Mouse (Mus musculus) MEL (cell line): Measurements from ENCODE around the gene Drd1. TPM values are rescaled to one million over a fixed set of nuclear protein-coding genes. Genes with fewer than 3 reads are reported as not detected.

Experiments used
- DNase-seq: peaks from one replicate; pipeline ENCODE4 v3.0.0; 2011; ENCODE audit warnings: low read depth, low spot score
- H3K27ac ChIP-seq: 2 replicates; pipeline ENCODE4 v1.5.1; 2012; ENCODE audit warnings: low read depth, mild to moderate bottlenecking, control low read depth, low read length, moderate library complexity; ENCODE audit not compliant: control insufficient read depth
- H3K27me3 ChIP-seq, 2 experiments: fragments of 150-350 bp in 1 of 2; sonication (generic) in 1 of 2; 2 replicates each; pipeline ENCODE4 v1.6.1; 2012; ENCODE audit warnings: low read length in 2 of 2, mild to moderate bottlenecking in 2 of 2, improper control_type of control experiment in 1 of 2, moderate library complexity in 1 of 2; ENCODE audit not compliant: insufficient read depth in 2 of 2, control insufficient read depth in 1 of 2
- H3K36me3 ChIP-seq, 2 experiments: 2 replicates each; pipeline ENCODE4 v1.6.1; 2012 to 2014; ENCODE audit warnings: low read length in 2 of 2, improper control_type of control experiment in 1 of 2, inconsistent platforms in 1 of 2, mild to moderate bottlenecking in 1 of 2; ENCODE audit not compliant: insufficient read depth in 2 of 2, control insufficient read depth in 1 of 2
- H3K4me1 ChIP-seq, 2 experiments: fragments of 150-350 bp in 1 of 2; sonication (generic) in 1 of 2; 2 replicates each; pipeline ENCODE4 v1.6.1; 2012; ENCODE audit warnings: low read length in 2 of 2, improper control_type of control experiment in 1 of 2, mild to moderate bottlenecking in 1 of 2; ENCODE audit not compliant: insufficient read depth in 2 of 2, control insufficient read depth in 1 of 2
- H3K4me3 ChIP-seq, 2 experiments: fragments of 150-350 bp in 1 of 2; sonication (generic) in 1 of 2; 2 replicates each; pipeline ENCODE4 v1.5.1; 2012; ENCODE audit warnings: low read depth in 2 of 2, low read length in 2 of 2, mild to moderate bottlenecking in 2 of 2, moderate library complexity in 2 of 2, control low read depth in 1 of 2, improper control_type of control experiment in 1 of 2; ENCODE audit not compliant: control insufficient read depth in 1 of 2, insufficient read depth in 1 of 2
- H3K79me2 ChIP-seq: 2 replicates; pipeline ENCODE4 v1.6.1; 2012; ENCODE audit warnings: mild to moderate bottlenecking, low read length, moderate library complexity; ENCODE audit not compliant: control insufficient read depth, poor library complexity, insufficient read depth
- H3K9ac ChIP-seq: 2 replicates; pipeline ENCODE4 v1.6.1; 2012; ENCODE audit warnings: low read depth, mild to moderate bottlenecking, control low read depth, low read length, moderate library complexity; ENCODE audit not compliant: control insufficient read depth, poor library complexity, severe bottlenecking
- H3K9me3 ChIP-seq: fragments of 150-350 bp; sonication (generic); replicated peaks from 2 replicates; pipeline ENCODE4 v1.6.1; 2012; ENCODE audit warnings: mild to moderate bottlenecking, low read length, improper control_type of control experiment, moderate library complexity; ENCODE audit not compliant: insufficient read depth
- BHLHE40 ChIP-seq: IDR thresholded peaks from 2 replicates; pipeline ENCODE4 v1.6.1; 2012; ENCODE audit warnings: low read depth, mild to moderate bottlenecking, inconsistent platforms, low read length, improper control_type of control experiment, borderline replicate concordance
- CHD1 ChIP-seq: IDR thresholded peaks from 2 replicates; pipeline ENCODE4 v1.6.1; 2012; ENCODE audit warnings: low read depth, mild to moderate bottlenecking, inconsistent platforms, low read length, improper control_type of control experiment
- CTCF ChIP-seq, 3 experiments: IDR thresholded peaks in 2 of 3; conservative IDR thresholded peaks in 1 of 3; 2 replicates each; pipeline ENCODE4 v1.5.1; 2011 to 2012; ENCODE audit warnings: low read length in 3 of 3, low read depth in 2 of 3, mild to moderate bottlenecking in 2 of 3, improper control_type of control experiment in 1 of 3, inconsistent platforms in 1 of 3, mixed read lengths in 1 of 3, moderate library complexity in 1 of 3; ENCODE audit not compliant: control insufficient read depth in 1 of 3, insufficient read depth in 1 of 3, poor library complexity in 1 of 3, severe bottlenecking in 1 of 3
- E2F4 ChIP-seq: IDR thresholded peaks from 2 replicates; pipeline ENCODE4 v1.6.1; 2011; ENCODE audit warnings: low read depth, low read length, improper control_type of control experiment, borderline replicate concordance
- ELF1 ChIP-seq: IDR thresholded peaks from 2 replicates; pipeline ENCODE4 v1.6.1; 2014; ENCODE audit warnings: low read depth, mild to moderate bottlenecking, inconsistent platforms, low read length, improper control_type of control experiment, moderate library complexity
- ETS1 ChIP-seq: IDR thresholded peaks from 2 replicates; pipeline ENCODE4 v1.6.1; 2012; ENCODE audit warnings: low read depth, mild to moderate bottlenecking, inconsistent platforms, low read length, improper control_type of control experiment, moderate library complexity
- JUND ChIP-seq: IDR thresholded peaks from 2 replicates; pipeline ENCODE4 v1.6.1; 2011; ENCODE audit warnings: low read depth, mild to moderate bottlenecking, improper control_type of control experiment, low read length
- MAX ChIP-seq: IDR thresholded peaks from 2 replicates; pipeline ENCODE4 v1.6.1; 2011; ENCODE audit warnings: low read length, improper control_type of control experiment
- MAZ ChIP-seq: IDR thresholded peaks from 2 replicates; pipeline ENCODE4 v1.6.1; 2012; ENCODE audit warnings: low read depth, mild to moderate bottlenecking, inconsistent platforms, low read length, improper control_type of control experiment
- MEF2A ChIP-seq: IDR thresholded peaks from 2 replicates; pipeline ENCODE4 v1.6.1; 2014; ENCODE audit warnings: low read depth, mild to moderate bottlenecking, inconsistent platforms, low read length, improper control_type of control experiment; ENCODE audit not compliant: poor library complexity, insufficient replicate concordance, severe bottlenecking; ENCODE audit errors: extremely low read depth
- MYB ChIP-seq: IDR thresholded peaks from 2 replicates; pipeline ENCODE4 v1.6.1; 2011; ENCODE audit warnings: mild to moderate bottlenecking, low read depth, low read length, improper control_type of control experiment
- MYC ChIP-seq: IDR thresholded peaks from 2 replicates; pipeline ENCODE4 v1.6.1; 2011; ENCODE audit warnings: low read depth, mild to moderate bottlenecking, low read length, improper control_type of control experiment, moderate library complexity
- NELFE ChIP-seq: IDR thresholded peaks from 2 replicates; pipeline ENCODE4 v1.6.1; 2011; ENCODE audit warnings: low read depth, low read length, improper control_type of control experiment
- NRF1 ChIP-seq: IDR thresholded peaks from 2 replicates; pipeline ENCODE4 v1.6.1; 2014; ENCODE audit warnings: low read depth, mild to moderate bottlenecking, inconsistent platforms, low read length, improper control_type of control experiment, moderate library complexity; ENCODE audit not compliant: poor library complexity, insufficient read depth, severe bottlenecking
- POLR2A ChIP-seq, 2 experiments: IDR thresholded peaks; 2 replicates each; pipeline ENCODE4 v1.6.1; 2011 to 2012; ENCODE audit warnings: low read length in 2 of 2, mild to moderate bottlenecking in 2 of 2, control low read depth in 1 of 2, improper control_type of control experiment in 1 of 2, low read depth in 1 of 2, moderate library complexity in 1 of 2; ENCODE audit not compliant: control insufficient read depth in 1 of 2, insufficient read depth in 1 of 2, poor library complexity in 1 of 2
- POLR2AphosphoS2 ChIP-seq: IDR thresholded peaks from 2 replicates; pipeline ENCODE4 v1.6.1; 2011; ENCODE audit warnings: low read length, improper control_type of control experiment
- POLR2AphosphoS5 ChIP-seq: IDR thresholded peaks from 2 replicates; pipeline ENCODE4 v1.6.1; 2012; ENCODE audit warnings: low read depth, borderline replicate concordance, mild to moderate bottlenecking, inconsistent platforms, low read length, moderate library complexity, mixed read lengths
- RCOR1 ChIP-seq: IDR thresholded peaks from 2 replicates; pipeline ENCODE4 v1.6.1; 2012; ENCODE audit warnings: low read depth, mild to moderate bottlenecking, inconsistent platforms, low read length, improper control_type of control experiment
- TAL1 ChIP-seq: IDR thresholded peaks from 2 replicates; pipeline ENCODE4 v1.6.1; 2012; ENCODE audit warnings: mild to moderate bottlenecking, inconsistent platforms, low read length, moderate library complexity, mixed read lengths
- UBTF ChIP-seq: IDR thresholded peaks from 2 replicates; pipeline ENCODE4 v1.6.1; 2012; ENCODE audit warnings: low read depth, mild to moderate bottlenecking, inconsistent platforms, low read length, improper control_type of control experiment, moderate library complexity, borderline replicate concordance; ENCODE audit not compliant: insufficient read depth
- USF1 ChIP-seq: IDR thresholded peaks from 2 replicates; pipeline ENCODE4 v1.6.1; 2014; ENCODE audit warnings: low read depth, mild to moderate bottlenecking, inconsistent platforms, low read length, improper control_type of control experiment, moderate library complexity
- USF2 ChIP-seq, 2 experiments: IDR thresholded peaks; 2 replicates each; pipeline ENCODE4 v1.6.1; 2011 to 2012; ENCODE audit warnings: improper control_type of control experiment in 2 of 2, low read length in 2 of 2, borderline replicate concordance in 1 of 2, inconsistent platforms in 1 of 2, low read depth in 1 of 2, mild to moderate bottlenecking in 1 of 2; ENCODE audit not compliant: insufficient read depth in 1 of 2
- ZKSCAN1 ChIP-seq: IDR thresholded peaks from 2 replicates; pipeline ENCODE4 v1.6.1; 2012; ENCODE audit warnings: low read depth, mild to moderate bottlenecking, inconsistent platforms, low read length, improper control_type of control experiment, moderate library complexity
- ZMIZ1 ChIP-seq: IDR thresholded peaks from 2 replicates; pipeline ENCODE4 v1.6.1; 2012; ENCODE audit warnings: low read depth, mild to moderate bottlenecking, inconsistent platforms, low read length, improper control_type of control experiment, moderate library complexity
- polyA plus RNA-seq, 2 experiments: library from polyadenylated mRNA; stranded (reverse) in 1 of 2; unstranded in 1 of 2; fragments of >175 nt in 1 of 2; fragments of >200 nt in 1 of 2; gene quantifications; 2 replicates each; pipeline versions ENCODE4 v1.2.1 to v1.2.4; 2012; ENCODE audit warnings: low replicate concordance in 2 of 2, low read depth in 1 of 2; ENCODE audit not compliant: insufficient read length in 2 of 2, insufficient read depth in 1 of 2, missing spikeins in 1 of 2
- total RNA-seq: library from RNA; depleted of rRNA; stranded (reverse); fragments of 300-350 nt; gene quantifications from 2 replicates; pipeline ENCODE4 v1.2.3, GENCODE M21; 2012

The Drd1 gene
- total and polyA plus RNA-seq, 3 experiments = not detected

DNA sequence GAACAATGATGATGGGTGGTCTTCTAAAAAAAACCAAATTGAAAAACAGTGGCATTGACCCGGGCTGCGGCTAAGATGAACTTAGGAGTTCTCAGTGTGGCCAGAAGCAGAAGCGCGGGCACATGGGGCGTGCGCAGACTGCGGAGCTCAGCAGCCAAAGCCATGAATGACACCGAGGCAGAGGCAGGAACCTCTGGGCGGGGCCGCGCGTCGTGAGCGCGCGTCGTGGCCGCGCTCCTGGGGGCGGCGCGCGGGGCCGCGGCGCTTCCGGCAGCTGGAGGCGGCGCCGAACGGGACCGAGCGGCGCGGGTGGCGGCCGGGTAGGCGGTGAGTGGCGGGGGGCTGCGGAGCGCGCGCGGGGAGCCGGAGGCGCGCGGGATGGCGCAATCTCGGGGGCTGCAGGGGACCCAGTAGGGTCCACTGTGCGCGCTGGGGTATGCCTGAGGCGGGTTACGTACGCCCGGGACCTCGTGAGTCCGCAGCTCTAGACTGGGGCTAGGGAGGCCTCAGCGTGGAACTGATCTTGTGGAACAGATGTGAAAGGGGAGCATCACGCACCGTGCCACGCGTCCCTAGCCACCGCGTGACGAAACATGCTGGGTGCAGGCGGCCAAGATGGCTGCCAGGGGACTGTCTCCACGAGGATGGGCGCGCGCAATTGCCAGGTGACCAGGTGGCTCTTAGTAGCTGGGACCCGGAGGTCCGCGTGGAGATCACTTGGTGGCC, 16.3 kb upstream of the Drd1 start, which contains the start of gene Sfxn1 (continued):
- peak; percentile 59 to 86; a peak in 3 of 4 replicates for TF ChIP-seq POLR2A (IDR thresholded peaks at IDR 0.05; ENCODE audit: control insufficient read depth in 1 of 2, insufficient read depth in 1 of 2, low read depth in 1 of 2, low read length in 2 of 2, poor library complexity in 1 of 2)
- no peak for TF ChIP-seq RCOR1
- TF ChIP-seq ZMIZ1 = no peak; the same call in 1 of the 2 replicates
- TF ChIP-seq MEF2A = no peak
- peak; percentile 92 for TF ChIP-seq MYC
- TF ChIP-seq BHLHE40 = no peak
- peak; percentile 9; the same call in 1 of the 2 replicates for TF ChIP-seq USF1
- no peak for TF ChIP-seq MAZ
- TF ChIP-seq MAX = peak; percentile 91; the same call in 1 of the 2 replicates
- no peak for TF ChIP-seq POLR2AphosphoS5
- TF ChIP-seq CHD1 = no peak; the same call in 1 of the 2 replicates
- TF ChIP-seq NELFE = peak; percentile 59
- no peak for TF ChIP-seq E2F4
- TF ChIP-seq NRF1 = peak; percentile 66
- TF ChIP-seq ZKSCAN1 = no peak

DNA sequence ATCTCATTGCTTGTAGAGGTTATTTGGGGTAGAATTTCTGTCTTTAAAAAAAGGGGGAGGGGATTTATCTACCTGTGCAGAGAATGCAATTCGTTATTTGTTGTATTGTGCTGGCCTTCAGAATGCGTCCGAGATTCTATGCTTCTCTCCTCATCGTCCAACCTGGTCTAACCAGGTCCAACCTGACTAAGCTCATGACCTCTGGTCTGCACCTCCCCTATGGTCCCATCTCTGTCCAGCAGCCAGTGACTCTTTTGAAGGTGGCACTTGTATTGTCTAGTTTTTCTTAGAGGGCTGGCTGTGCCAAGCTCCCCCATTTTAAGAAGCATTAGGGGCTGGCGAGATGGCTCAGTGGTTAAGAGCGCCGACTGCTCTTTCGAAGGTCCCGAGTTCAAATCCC, 15.5 kb upstream of the Drd1 start:
- Histone ChIP-seq H3K27me3 (peaks cover 0 to 6% of the 10 kb centered on the region in 2 experiments; a peak in 1 of 4 replicates), H3K79me2 (peaks cover 41% of the 10 kb centered on the region), H3K36me3 (peaks cover 6 to 9% of the 10 kb centered on the region in 2 experiments; a peak in 3 of 4 replicates), H3K9me3 (no peaks in the 10 kb centered on the region), H3K27ac (no peak overlapping the region), H3K4me1 (peaks cover 0 to 18% of the 10 kb centered on the region in 2 experiments; a peak in 3 of 4 replicates), H3K4me3 (no peak overlapping the region), H3K9ac (no peak overlapping the region)
- no peak for TF ChIP-seq RCOR1
- no peak for TF ChIP-seq CTCF (IDR thresholded peaks at IDR 0.05 in 2 of 3, conservative IDR thresholded peaks at IDR 0.05 in 1 of 3; ENCODE audit: control insufficient read depth in 1 of 3, insufficient read depth in 1 of 3, low read depth in 2 of 3, low read length in 3 of 3, poor library complexity in 1 of 3, severe bottlenecking in 1 of 3)
- TF ChIP-seq POLR2A (IDR thresholded peaks at IDR 0.05; ENCODE audit: control insufficient read depth in 1 of 2, insufficient read depth in 1 of 2, low read depth in 1 of 2, low read length in 2 of 2, poor library complexity in 1 of 2) = no peak
- TF ChIP-seq ETS1 = no peak
- TF ChIP-seq ZMIZ1 = no peak
- no peak for TF ChIP-seq NRF1
- TF ChIP-seq MYB = no peak
- TF ChIP-seq ZKSCAN1 = no peak
- no peak for TF ChIP-seq NELFE
- no peak for TF ChIP-seq UBTF
- TF ChIP-seq MAX = no peak
- TF ChIP-seq ELF1 = no peak
- no peak for TF ChIP-seq JUND
- TF ChIP-seq USF2 (IDR thresholded peaks at IDR 0.05; ENCODE audit: borderline replicate concordance in 1 of 2, insufficient read depth in 1 of 2, low read depth in 1 of 2, low read length in 2 of 2) = no peak
- no peak for TF ChIP-seq POLR2AphosphoS2
- TF ChIP-seq MEF2A = no peak
- no peak for TF ChIP-seq TAL1
- no peak for TF ChIP-seq USF1
- DNase-seq = no peak
